19 mouse cellular contexts compared by ENCODE assay signal in genomic region chr6:92987366-92987765, GRCm38 (mm10). TPM values are rescaled to one million over a fixed set of nuclear protein-coding genes. Genes with fewer than 3 reads are reported as not detected.
DNase-seq lines count a peak whose midpoint lies in the region; TF ChIP-seq lines count a peak whose summit lies in the region.
"Had no signal": no experiment of that assay in that cellular context is flagged by ENCODE, and none has a peak within 500 bp of the region (broad histone marks: within the 10 kb centered on the region; RNA-seq: fewer than 3 reads in every experiment).

No protein-coding gene starts in this region.

- peak overlapping the region; percentile 4; the same call in 1 of the 2 replicates for H3K9ac ChIP-seq in heart, adult 2 months (ENCODE audit: low read depth, low read length)
- H3K9ac ChIP-seq: embryonic facial prominence, embryonic 12.5 days; hindbrain, embryonic 12.5 days; limb, embryonic 15.5 days; midbrain, embryonic 12.5 days had no signal

- H3K27me3 ChIP-seq in heart, adult 2 months (ENCODE audit: control insufficient read depth, insufficient read depth, low read length) = no peaks in the 10 kb centered on the region
- H3K27me3 ChIP-seq in myocyte (ENCODE audit: control insufficient read depth, insufficient read depth, insufficient read length) = no peaks in the 10 kb centered on the region
- no peaks in the 10 kb centered on the region for H3K27me3 ChIP-seq in limb, embryonic 10.5 days (ENCODE audit: low read depth, poor library complexity, severe bottlenecking)
- H3K27me3 ChIP-seq: hindbrain, embryonic 12.5 days; limb, embryonic 15.5 days; midbrain, embryonic 12.5 days; Patski had no signal

- TF ChIP-seq CTCF in heart, adult 2 months (IDR thresholded peaks at IDR 0.05) = no peak

- intact Hi-C loops in heart, adult 2 months (cut with DNase I) = loop anchor here (5.0 kb wide), 2 partner anchors 110 to 555 kb away; no protein-coding TSS in a partner anchor
- intact Hi-C loops in heart, postnatal 14 days (cut with DNase I) = no loop called here

- peak overlapping the region; percentile 52 for H3K4me2 ChIP-seq in myocyte (ENCODE audit: low read depth)
- H3K4me2 ChIP-seq: embryonic facial prominence, embryonic 12.5 days; hindbrain, embryonic 12.5 days; limb, embryonic 15.5 days; midbrain, embryonic 12.5 days had no signal

- 61% methylated on average over 9 of the region's 9 CpGs for WGBS in heart, adult 2 months
- WGBS in limb, embryonic 10.5 days = 91% methylated on average over 9 of the region's 9 CpGs

- H3K27ac ChIP-seq in heart, adult 2 months = peak overlapping the region; percentile 80
- H3K27ac ChIP-seq in limb, embryonic 10.5 days = no peak overlapping the region
- H3K27ac ChIP-seq: embryonic facial prominence, embryonic 12.5 days; hindbrain, embryonic 12.5 days; limb, embryonic 15.5 days; macrophage; midbrain, embryonic 12.5 days; stomach, postnatal 0 days had no signal

- peaks cover 10% of the 10 kb centered on the region for H3K4me1 ChIP-seq in heart, adult 2 months (ENCODE audit: control insufficient read depth, insufficient read depth, low read length)
- no peaks in the 10 kb centered on the region for H3K4me1 ChIP-seq in limb, embryonic 10.5 days
- H3K4me1 ChIP-seq: embryonic facial prominence, embryonic 12.5 days; hindbrain, embryonic 12.5 days; midbrain, embryonic 12.5 days had no signal

- peak; percentile 42; the same call in 1 of the 2 replicates for TF ChIP-seq POLR2A in heart, adult 2 months (IDR thresholded peaks at IDR 0.05; ENCODE audit: insufficient read depth, low read depth, low read length)
- TF ChIP-seq POLR2A in myocyte (IDR thresholded peaks at IDR 0.05; ENCODE audit: insufficient read length, low read depth) = no peak

- H3K36me3 ChIP-seq in heart, adult 2 months (ENCODE audit: control insufficient read depth, insufficient read depth, low read length) = peaks cover 15% of the 10 kb centered on the region
- no peaks in the 10 kb centered on the region for H3K36me3 ChIP-seq in myocyte (ENCODE audit: control insufficient read depth, insufficient read depth)
- no peaks in the 10 kb centered on the region for H3K36me3 ChIP-seq in limb, embryonic 10.5 days
- H3K36me3 ChIP-seq: embryonic facial prominence, embryonic 12.5 days; hindbrain, embryonic 12.5 days; limb, embryonic 15.5 days; midbrain, embryonic 12.5 days had no signal

- no peak overlapping the region for H3ac ChIP-seq in myocyte (ENCODE audit: control insufficient read depth, insufficient read length)

- DNase-seq in heart, adult 2 months = peak in 1 of 2 experiments; percentile 21
- DNase-seq in heart, postnatal 14 days = no peak
- DNase-seq in lung, postnatal 10 days = peak; percentile 26
- no peak for DNase-seq in lung, postnatal 14 days
- DNase-seq in kidney, adult 9 months = peak; percentile 59
- no peak for DNase-seq in urinary bladder, postnatal 36 days (ENCODE audit: low spot score in 2 of 2)
- DNase-seq in limb, embryonic 10.5 days (ENCODE audit: low spot score) = no peak
- DNase-seq: cerebellum, adult 18-20 months; gastrocnemius, postnatal 25 days; layer of hippocampus, adult 9-11 months had no signal

- H3K79me2 ChIP-seq in heart, adult 2 months (replicated peaks; ENCODE audit: control insufficient read depth, insufficient read depth, low read length) = no peaks in the 10 kb centered on the region
- no peaks in the 10 kb centered on the region for H3K79me2 ChIP-seq in myocyte (ENCODE audit: control insufficient read depth, insufficient read depth)

- TF ChIP-seq EP300 in heart, adult 2 months (IDR thresholded peaks at IDR 0.05; ENCODE audit: insufficient read depth, low read depth, low read length) = no peak

- H3K9me3 ChIP-seq in limb, embryonic 10.5 days (replicated peaks) = no peaks in the 10 kb centered on the region; the same call in 1 of the 2 replicates
- H3K9me3 ChIP-seq: embryonic facial prominence, embryonic 12.5 days; hindbrain, embryonic 12.5 days; limb, embryonic 15.5 days; midbrain, embryonic 12.5 days had no signal

- peak overlapping the region; percentile 18 for H3K4me3 ChIP-seq in heart, adult 2 months
- H3K4me3 ChIP-seq in myocyte = no peak overlapping the region
- no peak overlapping the region for H3K4me3 ChIP-seq in limb, embryonic 10.5 days
- H3K4me3 ChIP-seq: embryonic facial prominence, embryonic 12.5 days; hindbrain, embryonic 12.5 days; limb, embryonic 15.5 days; midbrain, embryonic 12.5 days had no signal

TF ChIP-seq in myocyte, 11 proteins besides CTCF, POLR2A, EP300 and RAD21:
- TF ChIP-seq SRF (IDR thresholded peaks at IDR 0.05; ENCODE audit: control insufficient read depth, insufficient read length, low read depth) (no peak), USF1 (IDR thresholded peaks at IDR 0.05; ENCODE audit: low read depth) (no peak), CEBPB (IDR thresholded peaks at IDR 0.05; ENCODE audit: insufficient read depth, poor library complexity, severe bottlenecking) (no peak), MYOG (IDR thresholded peaks at IDR 0.05; ENCODE audit: control insufficient read depth in 1 of 3, insufficient read depth in 1 of 3, insufficient read length in 2 of 3, low read depth in 2 of 3) (no peak), MAX (IDR thresholded peaks at IDR 0.05; ENCODE audit: low read depth) (no peak), TCF12 (IDR thresholded peaks at IDR 0.05; ENCODE audit: insufficient read depth, poor library complexity, severe bottlenecking) (no peak), TCF3 (IDR thresholded peaks at IDR 0.05; ENCODE audit: insufficient read length, low read depth) (no peak)

RNA-seq across cellular contexts. Expression of gene Adamts9, which starts 44.1 kb away (rescaled TPM):
- 10 to 100 TPM in 1 of 2 experiments, 1 to 10 TPM in 1; 9.6 to 17.5 TPM for total RNA-seq in heart, adult 2 months (2021)
- polyA plus RNA-seq in heart, adult 2 months (2012; rRNA removed) = 5.7 and 9.2 TPM in 2 replicates
- total RNA-seq in heart, postnatal 14 days (2021) = 10 to 100 TPM; 37.9 to 39.7 TPM
- 0.04 TPM for polyA plus RNA-seq in myocyte (2012; fragmentation: generic; extraction: Trizol)
- 2.5 and 3.0 TPM in 2 replicates for polyA plus RNA-seq in limb, embryonic 10.5 days (2016; fragmentation: Nextera tagmentation; extraction: Ambion mirVana)
- total RNA-seq: common myeloid progenitor, adult 5-6 weeks had no signal
- polyA plus RNA-seq: macrophage had no signal

Comparison
In these comparisons a context has a peak if more than half of its experiments do, and no peak if none do; other contexts are left out.
1. DNase-seq: peak in lung, postnatal 10 days (single experiment) and kidney, adult 9 months (single experiment); none in heart, postnatal 14 days (0 of 2), lung, postnatal 14 days (single experiment), urinary bladder, postnatal 36 days (0 of 2) and limb, embryonic 10.5 days (single experiment).